Mouse (Mus musculus) forebrain, postnatal 0 days (tissue): ENCODE data around the gene Nol12. TPM values are rescaled to one million over a fixed set of nuclear protein-coding genes. Genes with fewer than 3 reads are reported as not detected.

Experiments
- ATAC-seq: fragments of 200-750 bp; cut with Nextera tagmentation; 2 replicates; pipeline ENCODE4 v1.8.0; 2017; ENCODE audit warnings: mild to moderate bottlenecking, moderate library complexity
- DNase-seq: peaks from one replicate; pipeline ENCODE4 v3.0.0-alpha.2; 2015
- H3K27ac ChIP-seq: fragments of 300-500 bp; sonication (generic); 2 replicates; pipeline ENCODE4 v1.5.1; 2014; ENCODE audit warnings: low read depth, mild to moderate bottlenecking, antibody characterized with exemption, low read length, moderate library complexity, mixed read lengths
- H3K27me3 ChIP-seq: fragments of 300-500 bp; sonication (generic); 2 replicates; pipeline ENCODE4 v1.6.1; 2014; ENCODE audit warnings: mild to moderate bottlenecking, low read length, mixed read lengths; ENCODE audit not compliant: insufficient read depth
- H3K36me3 ChIP-seq: fragments of 300-500 bp; sonication (generic); 2 replicates; pipeline ENCODE4 v1.6.1; 2014; ENCODE audit warnings: mild to moderate bottlenecking, moderate library complexity; ENCODE audit not compliant: insufficient read depth
- H3K4me1 ChIP-seq: fragments of 300-500 bp; sonication (generic); 2 replicates; pipeline ENCODE4 v1.6.1; 2014; ENCODE audit warnings: antibody characterized with exemption; ENCODE audit not compliant: insufficient read depth
- H3K4me2 ChIP-seq: fragments of 300-500 bp; sonication (generic); 2 replicates; pipeline ENCODE4 v1.6.1; 2014; ENCODE audit warnings: low read depth, mild to moderate bottlenecking, moderate library complexity
- H3K4me3 ChIP-seq: fragments of 300-500 bp; sonication (generic); 2 replicates; pipeline ENCODE4 v1.5.1; 2014; ENCODE audit warnings: low read depth, low read length, mixed read lengths
- H3K9ac ChIP-seq: fragments of 300-500 bp; sonication (generic); 2 replicates; pipeline ENCODE4 v1.6.1; 2014; ENCODE audit warnings: mild to moderate bottlenecking
- H3K9me3 ChIP-seq: fragments of 300-500 bp; sonication (generic); 2 replicates; pipeline ENCODE4 v1.6.1; 2016; ENCODE audit warnings: low read length
- CTCF ChIP-seq: sonication (generic); IDR thresholded peaks from 2 replicates; pipeline ENCODE4 v1.5.1; 2016; ENCODE audit warnings: antibody characterized with exemption, control low read depth, low read depth
- WGBS: fragments of 180-500 bp; shearing (Covaris S2); extraction: QIAGEN DNeasy Blood & Tissue Kit; methylation state at CpG from one replicate; pipeline ENCODE4 v1.1.7; 2014; 5-methylcytosine and 5-hydroxymethylcytosine counted together
- polyA plus RNA-seq: library from polyadenylated mRNA; unstranded; fragments of >200 nt; fragmentation: Nextera tagmentation; extraction: Ambion mirVana; gene quantifications from 2 replicates; pipeline ENCODE4 v1.2.1, GENCODE M21; 2015
- total RNA-seq: library from RNA; depleted of rRNA; stranded (reverse); fragments of >200 nt; gene quantifications from 2 replicates; pipeline ENCODE4 v1.2.3, GENCODE M21; 2014

Gene Nol12
- total and polyA plus RNA-seq, 2 experiments from 2014 or later = 17.6 to 60.3 TPM

DNA sequence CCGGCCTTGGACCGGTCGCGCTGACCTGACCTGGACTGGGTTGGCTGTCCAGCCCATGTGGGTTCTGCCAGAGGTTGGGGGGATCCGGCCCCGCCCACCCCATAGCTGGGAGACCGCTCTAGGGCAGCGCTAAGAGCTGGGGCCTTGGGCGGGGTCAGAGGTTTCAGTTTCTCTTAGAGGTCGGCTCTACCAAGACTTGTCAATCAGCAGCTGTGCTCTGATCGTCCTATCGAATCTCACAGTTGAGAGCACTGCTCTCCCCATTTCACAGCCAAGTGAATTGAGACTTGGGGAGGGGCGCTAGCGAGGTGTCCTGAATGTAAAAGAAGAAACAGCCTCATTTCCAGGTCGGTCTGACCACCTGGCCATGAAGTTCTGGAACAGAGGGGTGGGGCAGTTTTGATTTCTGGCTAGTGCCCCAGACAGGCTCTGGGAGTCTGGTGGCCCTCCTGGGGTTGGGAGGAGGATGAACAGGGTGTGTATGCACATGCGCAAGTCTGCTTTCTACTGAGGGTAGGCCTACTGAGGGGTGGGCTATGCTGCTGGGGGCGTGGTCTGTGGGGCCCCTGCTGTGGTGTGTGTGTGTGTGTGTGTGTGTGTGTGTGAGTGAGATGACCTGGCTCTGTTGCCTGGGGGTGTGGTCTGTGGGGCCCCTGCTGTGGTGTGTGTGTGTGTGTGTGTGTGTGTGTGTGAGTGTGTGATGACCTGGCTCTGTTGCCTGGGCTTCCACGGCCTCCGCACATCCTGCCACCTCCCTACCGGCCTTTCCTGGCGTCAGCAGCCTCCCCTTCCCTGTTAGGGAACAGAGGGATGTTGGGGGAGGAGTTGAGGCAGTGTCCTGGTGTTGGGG lies 48.9 kb downstream of the Nol12 start:
- Histone ChIP-seq H3K4me1 (peaks cover 9% of the 10 kb centered on the region; the same call in 1 of the 2 replicates), H3K27ac (peak overlapping the region; percentile 50; the same call in 1 of the 2 replicates), H3K36me3 (no peaks in the 10 kb centered on the region; the same call in 1 of the 2 replicates), H3K4me2 (peak overlapping the region; percentile 58), H3K9ac (peak overlapping the region; percentile 46), H3K27me3 (no peaks in the 10 kb centered on the region; the same call in 1 of the 2 replicates), H3K4me3 (peak overlapping the region; percentile 40), H3K9me3 (no peaks in the 10 kb centered on the region)
- WGBS = 4% methylated on average over 21 of the region's 21 CpGs
- TF ChIP-seq CTCF = no peak
- 0 out of 2 replicates have a peak, but pooled peaks have one; percentile 5 for ATAC-seq
- DNase-seq = no peak

DNA sequence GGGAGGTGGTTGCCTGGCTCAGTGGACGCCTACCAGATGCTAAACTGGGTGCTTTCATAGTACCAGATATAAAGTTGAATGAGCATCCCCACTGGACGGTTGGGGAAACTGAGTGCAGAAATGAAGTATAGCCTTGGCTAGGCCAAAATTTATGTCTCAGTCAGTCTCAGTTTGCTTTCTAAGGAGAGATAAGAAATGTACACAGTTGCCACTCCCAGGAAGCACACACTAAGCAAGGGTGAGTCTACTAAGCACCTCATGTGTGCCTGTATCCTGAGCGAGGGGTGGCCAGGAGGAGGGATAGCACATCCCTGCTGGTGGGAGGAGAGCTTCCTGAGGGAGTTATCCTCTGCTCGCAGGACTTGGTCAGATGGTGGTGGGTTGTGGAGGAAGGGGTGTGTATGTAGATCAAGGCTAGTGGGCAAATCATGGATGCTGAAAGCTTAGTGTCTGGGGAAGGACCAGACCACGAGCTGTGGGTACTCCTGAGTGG lies 49.6 kb downstream of the Nol12 start:
- no peak overlapping the region for H3K4me3 ChIP-seq

GRCm38 (mm10) chr15:78986536-78987220 lies 51.9 kb downstream of the Nol12 start:
- TF ChIP-seq CTCF = no peak
- no peak overlapping the region for H3K9ac ChIP-seq
- WGBS = 66% methylated on average over 11 of the region's 11 CpGs
- peaks cover 21% of the 10 kb centered on the region for H3K36me3 ChIP-seq
- H3K4me1 ChIP-seq = peaks cover 9% of the 10 kb centered on the region; the same call in 1 of the 2 replicates
- no peaks in the 10 kb centered on the region for H3K9me3 ChIP-seq
- no peak for DNase-seq
- no peak overlapping the region for H3K4me3 ChIP-seq
- no peak for ATAC-seq
- no peak overlapping the region for H3K4me2 ChIP-seq
- H3K27ac ChIP-seq = no peak overlapping the region
- H3K27me3 ChIP-seq = no peaks in the 10 kb centered on the region; the same call in 1 of the 2 replicates

More for the DNA sequence above, 49.6 kb downstream of the Nol12 start:
- 55% methylated on average over 5 of the region's 5 CpGs for WGBS
- DNase-seq = no peak
- no peak overlapping the region for H3K9ac ChIP-seq
- no peak for ATAC-seq
- TF ChIP-seq CTCF = no peak
- peaks cover 9% of the 10 kb centered on the region; the same call in 1 of the 2 replicates for H3K4me1 ChIP-seq
- H3K9me3 ChIP-seq = no peaks in the 10 kb centered on the region
- no peak overlapping the region for H3K27ac ChIP-seq
- H3K27me3 ChIP-seq = no peaks in the 10 kb centered on the region; the same call in 1 of the 2 replicates
- H3K4me2 ChIP-seq = 0 out of 2 replicates have a peak overlapping the region, but pooled peaks have one; percentile 58
- H3K36me3 ChIP-seq = no peaks in the 10 kb centered on the region; the same call in 1 of the 2 replicates

- no peaks in the 10 kb centered on the region for H3K9me3 ChIP-seq
- peaks cover 39% of the 10 kb centered on the region for H3K36me3 ChIP-seq
- no peak overlapping the region for H3K4me2 ChIP-seq
- H3K4me3 ChIP-seq = no peak overlapping the region
- 10% methylated on average over 14 of the region's 14 CpGs for WGBS
- peaks cover 4% of the 10 kb centered on the region; the same call in 1 of the 2 replicates for H3K4me1 ChIP-seq
- H3K9ac ChIP-seq = no peak overlapping the region
- H3K27me3 ChIP-seq = no peaks in the 10 kb centered on the region
- ATAC-seq = peak; percentile 90
- no peak overlapping the region for H3K27ac ChIP-seq
- no peak for TF ChIP-seq CTCF
- DNase-seq = peak; percentile 88
These were observed 53.8 kb downstream of the Nol12 start for GRCm38 (mm10) chr15:78988499-78988971.

DNA sequence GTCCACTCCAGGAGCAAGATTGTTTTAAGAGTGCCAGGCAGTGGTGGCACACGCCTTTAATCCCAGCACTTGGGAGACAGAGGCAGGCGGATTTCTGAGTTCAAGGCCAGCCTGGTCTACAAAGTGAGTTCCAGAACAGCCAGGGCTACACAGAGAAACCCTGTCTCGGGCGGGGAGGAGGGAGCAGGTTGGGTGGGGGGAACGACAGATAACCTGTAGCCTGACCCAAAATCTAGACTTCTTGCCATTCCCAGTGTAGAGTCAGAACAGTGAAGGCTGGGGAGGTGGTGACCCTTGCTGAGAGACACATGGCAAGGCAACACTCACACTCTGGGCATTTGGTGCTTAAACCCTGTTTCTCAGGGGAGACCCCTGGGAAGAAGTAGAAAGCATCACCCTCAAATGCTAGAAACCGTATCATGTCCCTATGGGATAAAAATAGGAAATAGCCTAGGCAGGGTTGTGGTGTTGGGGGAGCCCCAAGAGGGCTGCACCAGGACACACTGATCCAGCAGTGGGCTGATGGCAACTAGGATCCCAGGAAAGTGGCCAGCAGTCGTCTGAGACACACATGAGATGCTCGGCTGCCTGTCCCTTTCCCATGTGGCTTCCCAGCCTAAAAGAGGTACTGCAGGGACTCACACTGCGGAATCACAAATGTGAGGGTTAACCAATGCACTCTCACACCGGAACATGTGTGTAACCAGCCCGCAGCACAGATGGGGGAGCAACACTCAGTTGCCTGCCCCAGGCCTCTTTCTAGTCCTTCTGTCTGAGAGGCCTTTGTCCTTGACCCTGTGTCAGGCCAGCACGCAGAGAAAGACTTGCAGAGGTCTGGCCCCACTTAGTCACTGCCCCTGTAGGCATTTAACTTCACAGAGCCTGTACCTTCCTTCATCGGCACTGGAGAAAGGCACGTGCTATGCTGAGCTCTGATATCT lies 54.7 kb downstream of the Nol12 start:
- WGBS = 88% methylated on average over 14 of the region's 14 CpGs
- TF ChIP-seq CTCF = no peak
- DNase-seq (no peak), ATAC-seq (no peak)
- Histone ChIP-seq H3K27ac (no peak overlapping the region), H3K27me3 (no peaks in the 10 kb centered on the region), H3K9ac (no peak overlapping the region), H3K9me3 (no peaks in the 10 kb centered on the region), H3K4me1 (peaks cover 4% of the 10 kb centered on the region; the same call in 1 of the 2 replicates), H3K4me2 (no peak overlapping the region), H3K36me3 (peaks cover 48% of the 10 kb centered on the region), H3K4me3 (no peak overlapping the region)

DNA sequence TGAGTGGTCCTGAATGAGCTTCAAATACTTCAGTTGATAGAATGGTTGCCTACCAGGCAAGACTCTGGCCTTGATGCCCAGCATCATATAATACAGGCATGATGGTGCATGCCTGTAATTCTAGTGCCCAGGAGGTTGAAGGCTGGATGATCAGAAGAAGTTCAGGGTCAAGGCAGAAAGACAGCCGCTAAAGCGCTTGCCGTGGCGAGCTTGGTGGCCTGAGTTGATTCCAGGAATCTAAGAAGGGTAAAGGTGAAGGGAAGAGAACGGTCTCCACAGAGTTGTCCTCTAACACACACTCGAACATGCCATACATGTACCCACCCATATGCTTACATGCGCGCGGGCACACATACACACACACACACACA lies 55.3 kb downstream of the Nol12 start:
- H3K27ac ChIP-seq = no peak overlapping the region
- no peak for ATAC-seq
- no peak overlapping the region for H3K9ac ChIP-seq
- peaks cover 53% of the 10 kb centered on the region for H3K36me3 ChIP-seq
- no peak overlapping the region for H3K4me2 ChIP-seq
- WGBS = 96% methylated on average over 9 of the region's 9 CpGs
- H3K4me1 ChIP-seq = peaks cover 4% of the 10 kb centered on the region; the same call in 1 of the 2 replicates
- no peak for TF ChIP-seq CTCF
- no peak for DNase-seq
- no peaks in the 10 kb centered on the region for H3K9me3 ChIP-seq
- H3K27me3 ChIP-seq = no peaks in the 10 kb centered on the region
- H3K4me3 ChIP-seq = no peak overlapping the region
